Mouse (Mus musculus) myocyte (in vitro differentiated cells): Measurements from ENCODE around the gene Hip1. TPM values are rescaled to one million over a fixed set of nuclear protein-coding genes. Genes with fewer than 3 reads are reported as not detected.

Source experiments
- H3K27me3 ChIP-seq: one replicate; pipeline ENCODE4 v1.6.1; 2011; ENCODE audit not compliant: control insufficient read depth, insufficient read depth, insufficient read length
- H3K36me3 ChIP-seq: one replicate; pipeline ENCODE4 v1.6.1; 2011; ENCODE audit not compliant: control insufficient read depth, insufficient read depth
- H3K4me2 ChIP-seq: one replicate; pipeline ENCODE4 v1.6.1; 2011; ENCODE audit warnings: low read depth, control low read depth
- H3K4me3 ChIP-seq: one replicate; pipeline ENCODE4 v1.5.1; 2011; ENCODE audit warnings: mild to moderate bottlenecking, control low read depth, moderate library complexity
- H3K79me2 ChIP-seq: one replicate; pipeline ENCODE4 v1.6.1; 2011; ENCODE audit not compliant: control insufficient read depth, insufficient read depth
- H3ac ChIP-seq: one replicate; pipeline ENCODE4 v1.6.1; 2011; ENCODE audit not compliant: control insufficient read depth, insufficient read length
- CEBPB ChIP-seq: IDR thresholded peaks from 2 replicates; pipeline ENCODE4 v1.6.1; 2011; ENCODE audit warnings: mild to moderate bottlenecking, moderate library complexity; ENCODE audit not compliant: poor library complexity, insufficient read depth, severe bottlenecking
- E2F4 ChIP-seq: IDR thresholded peaks from one replicate; pipeline ENCODE4 v1.6.1; 2011; ENCODE audit warnings: mild to moderate bottlenecking, control low read depth, moderate library complexity; ENCODE audit not compliant: insufficient read depth
- MAX ChIP-seq: IDR thresholded peaks from one replicate; pipeline ENCODE4 v1.6.1; 2011; ENCODE audit warnings: low read depth, mild to moderate bottlenecking, control low read depth
- MYOD1 ChIP-seq, 3 experiments: IDR thresholded peaks; one replicate each; pipeline ENCODE4 v1.6.1; 2011; ENCODE audit warnings: control low read depth in 2 of 3, low read depth in 2 of 3, mild to moderate bottlenecking in 2 of 3, moderate library complexity in 1 of 3; ENCODE audit not compliant: insufficient read length in 2 of 3, control insufficient read depth in 1 of 3
- MYOG ChIP-seq, 3 experiments: IDR thresholded peaks; one replicate each; pipeline ENCODE4 v1.6.1; 2011; ENCODE audit warnings: control low read depth in 2 of 3, low read depth in 2 of 3, mild to moderate bottlenecking in 2 of 3; ENCODE audit not compliant: insufficient read length in 2 of 3, control insufficient read depth in 1 of 3, insufficient read depth in 1 of 3
- POLR2A ChIP-seq: IDR thresholded peaks from one replicate; pipeline ENCODE4 v1.6.1; 2011; ENCODE audit warnings: low read depth, mild to moderate bottlenecking, control low read depth, moderate library complexity; ENCODE audit not compliant: insufficient read length
- POLR2AphosphoS2 ChIP-seq: IDR thresholded peaks from one replicate; pipeline ENCODE4 v1.6.1; 2011; ENCODE audit warnings: low read depth, control low read depth; ENCODE audit not compliant: insufficient read length
- REST ChIP-seq: IDR thresholded peaks from one replicate; pipeline ENCODE4 v1.6.1; 2011; ENCODE audit warnings: mild to moderate bottlenecking, control low read depth, moderate library complexity; ENCODE audit not compliant: insufficient read depth, insufficient read length
- SRF ChIP-seq: IDR thresholded peaks from one replicate; pipeline ENCODE4 v1.6.1; 2011; ENCODE audit warnings: low read depth; ENCODE audit not compliant: control insufficient read depth, insufficient read length
- TCF12 ChIP-seq: IDR thresholded peaks from one replicate; pipeline ENCODE4 v1.6.1; 2011; ENCODE audit warnings: mild to moderate bottlenecking, control low read depth; ENCODE audit not compliant: poor library complexity, insufficient read depth, severe bottlenecking
- TCF3 ChIP-seq: IDR thresholded peaks from one replicate; pipeline ENCODE4 v1.6.1; 2011; ENCODE audit warnings: low read depth, control low read depth; ENCODE audit not compliant: insufficient read length
- USF1 ChIP-seq: IDR thresholded peaks from one replicate; pipeline ENCODE4 v1.6.1; 2011; ENCODE audit warnings: low read depth, mild to moderate bottlenecking, control low read depth, moderate library complexity
- polyA plus RNA-seq: library from polyadenylated mRNA; unstranded; fragments of >200 nt; fragmentation: generic; extraction: Trizol; gene quantifications from one replicate; pipeline ENCODE4 v1.2.1, GENCODE M21; 2012; ENCODE audit warnings: missing spikeins

Hip1 gene
- polyA plus RNA-seq, 1 experiment, result 65.2 TPM

- H3K27me3 ChIP-seq, result no peaks in the 10 kb centered on the region
- H3K4me3 ChIP-seq, result no peak overlapping the region
- TF ChIP-seq CEBPB (no peak), REST (no peak), E2F4 (no peak)
- H3K79me2 ChIP-seq, result no peaks in the 10 kb centered on the region
- H3K36me3 ChIP-seq, result peaks cover 7% of the 10 kb centered on the region
- H3ac ChIP-seq, result no peak overlapping the region
- no peak overlapping the region for H3K4me2 ChIP-seq
Observed at GRCm38 (mm10) chr5:135410266-135410665, 134.7 kb downstream of the Hip1 start.

- H3K79me2 ChIP-seq, result no peaks in the 10 kb centered on the region
- no peaks in the 10 kb centered on the region for H3K27me3 ChIP-seq
- TF ChIP-seq SRF (no peak), POLR2A (no peak), USF1 (no peak), MYOD1 (IDR thresholded peaks at IDR 0.05; ENCODE audit: control insufficient read depth in 1 of 3, insufficient read length in 2 of 3, low read depth in 2 of 3) (peak in 1 of 3 experiments; percentile 55), E2F4 (no peak), MYOG (IDR thresholded peaks at IDR 0.05; ENCODE audit: control insufficient read depth in 1 of 3, insufficient read depth in 1 of 3, insufficient read length in 2 of 3, low read depth in 2 of 3) (peak in 1 of 3 experiments; percentile 23), CEBPB (no peak), TCF3 (no peak), TCF12 (no peak), REST (no peak), POLR2AphosphoS2 (peak; percentile 46)
- H3K36me3 ChIP-seq, result no peaks in the 10 kb centered on the region
- H3ac ChIP-seq, result no peak overlapping the region
- no peak overlapping the region for H3K4me2 ChIP-seq
- H3K4me3 ChIP-seq, result no peak overlapping the region
Observed at GRCm38 (mm10) chr5:135408114-135408513, 136.8 kb downstream of the Hip1 start.

GRCm38 (mm10) chr5:135405437-135405836, 139.5 kb downstream of the Hip1 start:
- no peak overlapping the region for H3K4me2 ChIP-seq
- H3K79me2 ChIP-seq, result no peaks in the 10 kb centered on the region
- no peaks in the 10 kb centered on the region for H3K27me3 ChIP-seq
- H3ac ChIP-seq, result no peak overlapping the region
- H3K36me3 ChIP-seq, result no peaks in the 10 kb centered on the region
- no peak for TF ChIP-seq TCF3
- TF ChIP-seq SRF, result no peak
- peak; percentile 86 for TF ChIP-seq CEBPB
- H3K4me3 ChIP-seq, result no peak overlapping the region

GRCm38 (mm10) chr5:135404623-135405022, 140.3 kb downstream of the Hip1 start:
- Histone ChIP-seq H3ac (no peak overlapping the region), H3K79me2 (no peaks in the 10 kb centered on the region), H3K4me2 (no peak overlapping the region), H3K27me3 (no peaks in the 10 kb centered on the region), H3K36me3 (no peaks in the 10 kb centered on the region), H3K4me3 (no peak overlapping the region)
- TF ChIP-seq USF1 (no peak), MYOG (IDR thresholded peaks at IDR 0.05; ENCODE audit: control insufficient read depth in 1 of 3, insufficient read depth in 1 of 3, insufficient read length in 2 of 3, low read depth in 2 of 3) (no peak), CEBPB (no peak), REST (no peak), POLR2A (no peak), TCF12 (no peak), SRF (no peak), TCF3 (no peak)

- no peak overlapping the region for H3K4me3 ChIP-seq
- no peaks in the 10 kb centered on the region for H3K36me3 ChIP-seq
- H3K27me3 ChIP-seq, result no peaks in the 10 kb centered on the region
- H3K4me2 ChIP-seq, result no peak overlapping the region
- H3K79me2 ChIP-seq, result no peaks in the 10 kb centered on the region
- no peak overlapping the region for H3ac ChIP-seq
- no peak for TF ChIP-seq MYOD1 (IDR thresholded peaks at IDR 0.05; ENCODE audit: control insufficient read depth in 1 of 3, insufficient read length in 2 of 3, low read depth in 2 of 3)
- TF ChIP-seq MAX, result no peak
- TF ChIP-seq POLR2A, result no peak
- no peak for TF ChIP-seq TCF12
- no peak for TF ChIP-seq TCF3
- no peak for TF ChIP-seq MYOG (IDR thresholded peaks at IDR 0.05; ENCODE audit: control insufficient read depth in 1 of 3, insufficient read depth in 1 of 3, insufficient read length in 2 of 3, low read depth in 2 of 3)
- TF ChIP-seq SRF, result no peak
- no peak for TF ChIP-seq USF1
- no peak for TF ChIP-seq CEBPB
- TF ChIP-seq REST, result no peak
- no peak for TF ChIP-seq E2F4
- no peak for TF ChIP-seq POLR2AphosphoS2
Observed at GRCm38 (mm10) chr5:135400244-135400643, 144.7 kb downstream of the Hip1 start.
